Mouse (Mus musculus): ENCODE measurements around the gene Rex1bd.
A peak's percentile ranks its signal among the peaks of the same experiment; 100 is the strongest.

Gene Rex1bd

GRCm38 (mm10) chr8:70506328-70507026, at the start of gene Rex1bd:
Gene Rex1bd (minus strand): TSS chr8:70506752.
- peak; percentile 96 for DNase-seq

DNA sequence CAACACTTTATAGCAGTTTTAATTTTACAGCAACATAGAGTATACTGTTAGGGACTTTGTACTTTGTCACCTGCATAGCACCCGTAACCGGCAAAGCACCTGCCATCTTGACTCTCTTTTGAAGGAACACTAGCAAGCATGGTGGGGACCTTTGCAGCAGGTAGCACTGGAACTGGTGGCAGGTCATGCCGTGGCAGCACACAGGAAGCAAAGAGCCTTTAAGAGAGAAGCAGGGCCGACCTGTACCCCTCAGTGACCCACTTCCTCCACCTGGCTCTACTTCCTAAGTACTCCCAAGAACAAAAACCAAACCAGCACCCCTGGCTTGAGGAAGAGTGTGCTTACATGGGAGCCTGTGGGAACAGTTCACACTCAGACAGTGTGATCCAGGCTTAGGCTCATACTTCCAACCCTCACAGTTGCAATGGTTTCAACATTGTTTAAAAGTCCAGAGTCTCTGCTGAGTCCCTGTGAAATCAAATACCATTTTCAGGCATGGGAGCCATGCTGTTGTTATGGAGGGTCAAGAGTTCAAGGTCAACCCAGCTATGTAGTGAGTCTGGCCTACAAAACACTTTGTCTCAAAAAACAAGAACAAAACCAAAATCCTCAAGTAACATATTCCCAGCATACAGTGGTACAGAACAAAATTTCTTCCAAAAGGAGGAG, 48.7 kb upstream of the Rex1bd start:
- DNase-seq: no peak

GRCm38 (mm10) chr8:70553740-70554139, 47.2 kb upstream of the Rex1bd start:
- peak; percentile 69 for DNase-seq

DNA sequence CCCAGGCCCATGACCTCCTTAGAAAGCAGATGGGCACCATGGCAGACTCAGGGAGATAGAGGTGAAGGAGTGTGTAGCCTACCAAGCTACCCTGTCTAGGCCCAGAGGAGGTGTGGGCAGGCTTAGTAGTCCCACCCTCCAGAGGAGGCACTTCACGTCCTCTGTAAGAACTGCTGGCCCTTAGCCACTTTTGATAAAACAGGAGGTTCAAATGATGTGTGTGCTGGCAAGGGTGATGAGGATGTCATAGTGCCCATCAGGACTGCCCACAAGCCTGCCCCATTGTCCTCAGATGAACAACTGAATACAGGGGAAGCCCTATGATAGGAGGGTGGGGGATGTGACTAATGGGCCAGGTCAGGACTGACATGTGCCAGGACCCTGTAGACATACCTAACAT, 46.3 kb upstream of the Rex1bd start:
- peak; percentile 80 for DNase-seq

DNA sequence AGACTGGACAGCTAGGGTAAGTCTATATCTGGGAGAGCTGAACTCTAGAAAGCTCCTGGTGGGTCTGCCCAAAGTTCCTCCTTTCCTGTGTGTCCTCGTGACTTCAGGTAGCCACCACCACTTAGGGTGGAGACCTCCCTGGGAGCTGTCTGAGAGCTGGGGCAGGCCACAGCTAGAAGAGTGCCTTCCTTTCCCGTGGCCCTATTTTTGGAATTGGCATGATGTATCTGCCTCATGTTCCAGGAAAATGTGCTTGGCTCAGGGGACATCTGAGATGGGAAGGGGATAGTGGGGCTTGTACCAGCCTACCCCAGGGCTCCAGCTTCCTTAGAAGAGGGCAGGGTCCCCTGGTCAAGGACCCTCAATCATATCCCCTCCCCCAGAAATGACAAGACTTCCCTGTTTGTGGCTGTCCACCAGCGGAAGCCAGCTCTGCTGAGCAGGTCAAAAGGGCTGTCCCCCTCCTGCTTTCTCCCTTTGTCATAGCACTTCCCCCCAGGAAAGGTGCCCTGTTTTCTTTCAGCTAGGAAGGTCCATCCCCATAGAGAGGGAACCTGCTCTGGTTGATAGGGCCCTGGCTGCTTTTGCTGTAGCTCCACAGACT, 45.1 kb upstream of the Rex1bd start:
- DNase-seq: no peak

DNA sequence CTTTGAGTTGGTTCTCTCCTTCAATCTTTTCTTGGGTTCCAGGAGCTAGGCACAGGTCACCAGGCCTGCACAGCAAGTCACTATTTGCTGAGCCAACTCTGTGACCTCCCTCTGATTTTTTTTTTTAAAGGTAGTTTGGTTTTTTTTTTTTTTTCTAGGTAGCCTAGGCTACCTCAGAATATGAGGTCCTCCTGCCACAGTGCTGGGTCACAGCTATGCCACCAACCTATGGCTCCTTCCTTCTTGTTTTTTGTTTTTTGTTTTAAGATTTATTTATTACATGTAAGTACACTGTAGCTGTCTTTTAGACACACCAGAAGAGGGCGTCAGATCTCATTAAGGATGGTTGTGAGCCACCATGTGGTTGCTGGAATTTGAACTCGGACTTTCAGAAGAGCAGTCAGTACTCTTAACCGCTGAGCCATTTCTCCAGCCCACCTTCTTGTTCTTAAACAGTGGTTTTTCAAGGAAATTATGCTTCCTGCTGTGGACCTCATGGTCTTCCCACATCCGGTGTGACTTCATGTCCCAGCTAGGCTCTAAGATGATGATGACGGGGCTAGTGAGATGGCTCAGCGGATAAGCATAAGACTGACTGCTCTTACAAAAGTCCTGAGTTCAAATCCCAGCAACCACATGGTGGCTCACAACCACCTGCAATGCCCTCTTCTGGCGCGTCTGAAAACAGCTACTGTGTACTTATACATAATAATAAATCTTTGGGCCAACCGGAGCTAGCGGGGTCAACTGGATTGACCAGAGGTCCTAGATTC, 43.0 kb upstream of the Rex1bd start:
- peak; percentile 60 for DNase-seq

DNA sequence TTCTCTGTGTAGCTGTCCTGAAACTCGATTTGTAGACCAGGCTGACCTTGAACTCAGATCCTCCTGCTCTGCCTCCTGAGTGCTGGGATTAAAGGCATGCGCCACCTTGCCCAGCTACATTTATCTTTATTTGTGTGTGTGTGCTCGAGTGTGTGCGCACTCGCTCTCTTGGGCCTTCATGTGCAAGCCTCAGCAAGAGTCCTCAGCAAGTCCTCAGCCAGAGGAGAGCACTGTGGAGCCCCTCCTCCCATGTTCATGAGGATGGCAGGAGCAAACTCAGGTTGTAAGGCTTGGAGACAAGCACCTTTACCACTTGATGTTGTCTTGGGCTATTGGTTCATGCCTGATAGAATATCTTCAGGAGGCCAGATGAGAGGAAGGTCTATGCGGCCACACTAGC, 41.2 kb upstream of the Rex1bd start:
- peak; percentile 67 for DNase-seq

- DNase-seq: no peak
Observed at GRCm38 (mm10) chr8:70546412-70546811, 39.9 kb upstream of the Rex1bd start.

DNA sequence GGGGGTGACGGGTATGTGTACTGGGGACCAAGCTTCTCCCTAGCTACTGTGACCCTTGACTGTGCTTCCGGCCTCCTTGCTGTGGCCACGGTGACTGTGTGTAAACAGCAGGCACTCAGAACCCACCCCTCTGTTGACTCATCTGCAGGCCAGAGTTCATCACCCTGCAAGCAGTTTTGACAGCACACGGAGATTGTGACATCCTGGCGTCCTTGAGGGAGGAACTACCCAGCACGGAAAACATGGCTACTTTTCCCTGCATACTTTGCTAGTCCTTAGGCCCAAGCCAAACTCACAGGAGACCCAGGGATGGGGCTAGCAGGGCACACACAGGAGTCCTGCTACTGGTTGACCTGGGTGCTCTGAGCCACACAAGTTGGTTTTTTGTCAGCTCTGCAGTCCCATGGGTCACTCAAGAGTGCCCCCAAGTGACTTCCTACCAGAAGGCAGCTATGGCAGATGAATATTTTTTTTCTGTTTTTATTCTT, 37.7 kb upstream of the Rex1bd start:
- DNase-seq: peak; percentile 86

DNA sequence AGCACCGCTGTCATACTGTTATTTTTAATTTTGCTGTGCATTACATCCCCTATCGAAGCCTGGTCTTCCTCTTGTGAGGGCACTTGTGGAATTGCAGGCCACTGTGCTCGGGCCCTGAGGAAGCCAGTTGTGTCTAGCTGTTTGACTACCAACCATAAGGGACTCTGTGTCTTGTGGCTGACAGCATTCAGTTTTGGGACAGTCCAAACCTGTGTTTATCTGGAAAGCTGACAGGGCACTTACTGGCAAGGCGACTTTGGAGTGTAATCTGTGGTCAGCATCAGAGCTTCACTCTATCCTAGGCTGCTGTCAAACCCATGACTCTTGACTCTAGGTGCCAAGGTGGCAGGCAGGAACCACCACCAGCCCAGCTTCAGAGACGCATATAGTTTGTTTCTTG, 34.5 kb upstream of the Rex1bd start:
- DNase-seq: no peak

DNA sequence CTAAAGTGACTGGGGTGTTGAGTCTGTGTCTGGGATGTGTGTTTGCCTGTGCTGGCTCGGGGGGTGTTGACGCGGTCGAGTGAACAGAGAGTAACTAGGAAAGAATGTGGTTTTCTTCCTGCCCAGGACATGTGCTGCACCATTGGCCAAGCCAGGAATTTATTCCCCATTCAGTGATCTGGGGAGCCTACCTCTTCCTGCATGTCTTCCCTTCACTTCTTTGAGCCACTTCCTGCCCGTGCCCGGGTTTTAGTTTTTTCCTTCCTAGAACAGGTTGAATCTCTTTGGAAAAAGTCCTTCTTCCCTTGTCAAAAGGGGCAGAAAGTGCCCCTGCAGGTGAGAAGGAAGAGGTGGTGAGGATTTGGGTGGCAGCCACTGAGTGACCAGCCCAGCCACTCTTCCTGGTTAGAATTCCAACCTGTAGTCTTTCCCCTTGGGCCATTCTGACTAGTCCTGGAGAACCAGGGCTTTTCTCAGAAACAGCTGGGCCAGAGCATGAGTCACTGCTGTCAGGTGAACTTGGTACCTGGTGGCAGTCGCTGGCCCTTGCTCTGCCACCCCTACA, 34.0 kb upstream of the Rex1bd start:
- no peak for DNase-seq

- peak; percentile 12 for DNase-seq
Observed at GRCm38 (mm10) chr8:70540013-70540506, 33.5 kb upstream of the Rex1bd start.

GRCm38 (mm10) chr8:70539077-70539813, 32.7 kb upstream of the Rex1bd start, which contains the start of gene Ell:
Gene Ell (plus strand): TSS chr8:70539457.
- DNase-seq: peak; percentile 100

DNA sequence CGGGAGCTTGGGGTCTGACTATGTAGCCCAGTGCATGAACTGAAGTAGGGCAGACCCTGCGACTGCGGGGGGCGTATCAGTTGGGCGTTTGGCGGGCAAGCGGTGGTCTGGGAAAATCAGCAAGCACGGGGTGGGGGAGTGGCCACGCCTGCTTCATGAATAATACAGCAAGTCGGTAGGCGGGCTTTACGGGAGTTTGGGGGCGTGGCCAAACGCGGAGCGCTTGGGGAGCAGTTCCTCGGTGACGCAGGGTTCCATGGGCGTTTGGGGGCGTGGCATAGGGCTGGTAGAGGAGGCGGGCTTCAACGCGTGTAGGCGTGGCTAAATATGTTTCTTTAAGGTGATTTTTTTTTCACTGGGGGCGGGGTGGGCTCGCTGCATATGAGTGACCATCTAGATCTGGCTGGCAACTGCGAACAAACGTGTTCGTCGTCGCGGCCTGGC, 32.1 kb upstream of the Rex1bd start:
- peak; percentile 100 for DNase-seq

DNA sequence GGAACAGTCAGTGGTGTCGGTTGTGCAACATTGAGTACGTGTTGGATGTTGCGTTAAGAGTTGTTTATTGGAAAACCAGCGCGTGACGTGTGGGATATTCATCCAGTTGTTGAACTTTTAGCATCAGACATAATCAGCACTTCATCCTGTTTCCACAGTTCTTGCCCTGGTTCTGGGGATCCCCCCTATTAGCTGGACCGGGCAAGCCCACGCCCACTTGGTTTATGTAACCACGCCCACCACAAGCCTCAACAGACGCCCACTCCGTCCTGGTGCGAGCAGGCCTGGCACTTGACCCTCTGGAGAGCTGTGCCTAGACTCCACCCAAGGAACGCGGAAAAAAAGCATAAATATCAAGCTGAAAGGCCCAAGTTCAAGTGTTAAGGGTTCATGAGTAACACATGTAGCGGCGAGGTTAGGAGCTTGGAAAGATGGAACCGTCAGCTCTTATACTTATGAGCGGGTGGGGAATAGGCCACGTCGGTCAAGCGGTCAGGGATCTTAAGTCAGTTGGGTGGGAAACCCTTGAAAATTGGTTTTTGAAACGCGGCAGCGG, 31.6 kb upstream of the Rex1bd start:
- peak; percentile 91 for DNase-seq

DNA sequence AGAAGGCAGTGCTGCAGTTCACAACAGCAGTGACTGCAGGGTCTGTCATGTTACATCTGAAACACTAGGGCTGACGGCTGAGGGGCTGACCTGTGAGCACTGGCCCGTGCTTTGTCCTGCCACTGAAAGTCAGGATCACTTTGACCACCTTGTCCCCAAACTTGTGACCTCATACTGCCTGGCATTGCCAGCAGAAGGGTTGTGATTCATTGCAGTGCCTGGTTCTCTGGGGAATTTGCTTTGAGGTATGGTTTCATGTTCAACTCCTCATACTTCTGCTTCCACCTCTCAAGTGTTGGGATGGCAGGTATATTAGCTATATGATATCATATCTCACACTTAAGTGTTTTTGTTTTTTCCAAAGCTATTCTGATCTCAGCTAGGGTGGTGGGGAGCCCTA, 29.1 kb upstream of the Rex1bd start:
- DNase-seq: no peak

DNA sequence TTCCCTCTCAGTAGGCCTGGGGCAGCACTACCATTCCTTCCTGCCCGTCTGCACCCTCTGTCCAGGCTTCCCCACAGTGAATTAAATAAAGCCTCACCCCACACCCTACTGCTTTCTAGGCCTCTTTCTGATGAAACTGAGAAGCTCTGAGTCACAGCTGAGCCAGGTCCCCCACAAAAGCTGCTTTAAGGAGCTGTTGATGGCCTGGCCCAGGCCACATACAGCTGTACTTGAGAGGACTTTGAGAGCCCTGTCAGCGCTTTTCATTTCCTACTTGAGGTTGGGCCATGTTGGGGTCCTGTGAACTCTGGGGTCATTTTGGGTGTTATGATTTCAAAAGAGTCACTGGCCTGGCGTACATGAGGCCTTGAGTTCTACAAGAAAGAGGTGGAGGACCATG, 28.7 kb upstream of the Rex1bd start:
- DNase-seq: no peak

DNA sequence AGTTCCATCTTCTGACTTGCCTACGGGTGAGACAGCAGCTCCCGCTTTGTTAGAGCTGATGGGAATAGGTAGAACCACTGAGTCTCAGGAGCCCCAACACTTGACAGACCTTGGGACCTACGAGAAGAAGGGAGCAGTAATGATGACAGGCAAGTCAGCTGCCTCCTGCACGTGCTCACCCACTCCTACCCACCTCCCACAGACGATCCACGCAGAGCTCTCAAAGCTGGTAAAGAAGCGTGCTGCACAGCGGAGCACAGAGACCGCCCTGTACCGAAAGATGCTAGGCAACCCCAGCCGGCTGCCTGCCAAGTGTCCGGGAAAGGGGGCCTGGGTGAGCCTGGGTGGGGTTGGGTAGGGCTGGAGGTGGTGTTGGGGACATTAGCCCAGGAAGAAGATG, 27.7 kb upstream of the Rex1bd start:
- no peak for DNase-seq

DNA sequence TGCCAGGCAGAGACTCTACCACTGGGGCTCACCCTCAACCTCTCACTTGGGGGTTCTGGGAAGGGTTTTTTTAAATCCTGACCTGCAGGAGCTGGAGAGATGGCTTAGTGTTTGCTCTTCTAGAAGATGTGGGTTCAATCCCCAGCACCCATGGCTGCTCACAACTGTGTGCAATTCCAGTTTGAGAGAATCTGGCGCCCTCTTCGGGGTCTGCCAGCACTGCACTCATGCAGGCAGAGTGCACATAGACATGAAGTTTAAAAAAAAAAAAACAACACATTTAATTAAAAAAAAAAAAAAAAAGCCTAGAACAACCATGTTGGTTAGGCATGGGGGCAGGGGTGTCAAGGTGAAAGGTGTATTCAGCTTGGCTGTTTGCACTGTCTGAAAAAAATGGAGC, 23.8 kb upstream of the Rex1bd start:
- no peak for DNase-seq

GRCm38 (mm10) chr8:70529741-70530161, 23.2 kb upstream of the Rex1bd start:
- DNase-seq: no peak

GRCm38 (mm10) chr8:70529299-70529698, 22.7 kb upstream of the Rex1bd start:
- DNase-seq: no peak

Data from lung, postnatal 36 days (tissue).